Mouse (Mus musculus) embryonic facial prominence, embryonic 10.5 days (tissue): ENCODE data around the gene Gja1. TPM values are rescaled to one million over a fixed set of nuclear protein-coding genes. Genes with fewer than 3 reads are reported as not detected.
"Not testable (repeated sequence)": the region's sequence is repeated elsewhere in the genome, so short reads cannot be mapped to it uniquely, and the experiment has no call there.

Source experiments
- DNase-seq: peaks from one replicate; pipeline ENCODE4 v3.0.0-alpha.2; 2017; ENCODE audit warnings: low spot score
- H3K27ac ChIP-seq: fragments of 300-500 bp; sonication (generic); replicated peaks from 2 replicates; pipeline ENCODE4 v1.5.1; 2016; ENCODE audit warnings: mild to moderate bottlenecking
- H3K27me3 ChIP-seq: fragments of 300-500 bp; sonication (generic); replicated peaks from 2 replicates; pipeline ENCODE4 v1.6.1; 2016; ENCODE audit warnings: low read depth, mild to moderate bottlenecking; ENCODE audit not compliant: poor library complexity, severe bottlenecking
- H3K36me3 ChIP-seq: fragments of 300-500 bp; sonication (generic); replicated peaks from 2 replicates; pipeline ENCODE4 v1.6.1; 2016; ENCODE audit warnings: mild to moderate bottlenecking, moderate library complexity
- H3K4me1 ChIP-seq: fragments of 300-500 bp; sonication (generic); 2 replicates; pipeline ENCODE4 v1.6.1; 2016
- H3K4me3 ChIP-seq: fragments of 300-500 bp; sonication (generic); 2 replicates; pipeline ENCODE4 v1.5.1; 2016; ENCODE audit warnings: mild to moderate bottlenecking, moderate library complexity
- H3K9me3 ChIP-seq: fragments of 300-500 bp; sonication (generic); 2 replicates; pipeline ENCODE4 v1.6.1; 2016; ENCODE audit warnings: mild to moderate bottlenecking
- WGBS: fragments of 180-500 bp; shearing (Covaris S2); methylation state at CpG from one replicate; pipeline ENCODE4 v1.1.7; 2016; 5-methylcytosine and 5-hydroxymethylcytosine counted together
- polyA plus RNA-seq: library from polyadenylated mRNA; unstranded; fragments of >200 nt; fragmentation: Nextera tagmentation; extraction: Ambion mirVana; gene quantifications from 2 replicates; pipeline ENCODE4 v1.2.1, GENCODE M21; 2016

Gene Gja1
- polyA plus RNA-seq, 1 experiment from 2014 or later: 253 TPM

DNA sequence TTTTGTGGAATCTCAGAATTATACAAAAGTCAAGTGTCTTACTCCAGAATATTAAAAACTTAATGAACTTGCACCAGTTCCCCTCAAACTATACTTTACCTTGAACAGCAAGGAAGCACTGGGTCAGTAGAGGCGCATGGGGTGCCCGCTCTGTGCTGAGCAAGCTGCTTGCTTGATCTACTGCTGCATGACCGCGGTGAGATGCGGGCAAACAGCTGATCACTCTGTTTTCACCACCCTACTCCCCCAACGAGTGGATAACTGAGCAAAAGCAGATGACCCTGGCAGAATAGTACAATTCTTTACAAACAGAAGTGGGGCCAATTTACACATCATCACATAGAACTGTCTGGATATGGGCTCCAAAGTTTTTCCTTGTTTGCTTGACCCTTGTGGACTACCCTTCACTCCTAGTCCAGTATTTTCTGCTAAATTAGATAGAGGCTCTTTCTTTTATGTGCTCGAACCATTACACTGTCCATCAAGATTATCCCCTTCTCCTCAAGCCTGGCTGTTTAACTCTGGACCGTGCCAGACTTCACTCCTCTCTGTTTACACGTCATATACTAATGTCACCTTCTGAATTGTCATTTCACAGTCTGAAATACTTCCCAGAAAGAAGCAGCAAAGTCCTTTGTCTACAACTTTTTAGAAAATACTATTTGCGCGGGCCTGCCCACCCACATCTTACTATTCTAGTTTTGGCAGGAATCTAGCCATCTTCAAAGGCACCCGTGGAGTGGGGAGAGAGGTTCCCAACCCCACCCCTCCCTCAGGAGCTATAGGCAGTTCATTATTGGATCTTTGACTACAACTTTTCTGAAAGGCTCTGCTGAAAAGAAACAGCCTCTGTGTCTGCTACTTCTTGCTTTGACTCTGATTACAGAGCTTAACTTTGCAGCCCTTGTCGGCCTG is 8.3 kb downstream of the Gja1 start:
- no peaks in the 10 kb centered on the region for H3K9me3 ChIP-seq
- DNase-seq: no peak

DNA sequence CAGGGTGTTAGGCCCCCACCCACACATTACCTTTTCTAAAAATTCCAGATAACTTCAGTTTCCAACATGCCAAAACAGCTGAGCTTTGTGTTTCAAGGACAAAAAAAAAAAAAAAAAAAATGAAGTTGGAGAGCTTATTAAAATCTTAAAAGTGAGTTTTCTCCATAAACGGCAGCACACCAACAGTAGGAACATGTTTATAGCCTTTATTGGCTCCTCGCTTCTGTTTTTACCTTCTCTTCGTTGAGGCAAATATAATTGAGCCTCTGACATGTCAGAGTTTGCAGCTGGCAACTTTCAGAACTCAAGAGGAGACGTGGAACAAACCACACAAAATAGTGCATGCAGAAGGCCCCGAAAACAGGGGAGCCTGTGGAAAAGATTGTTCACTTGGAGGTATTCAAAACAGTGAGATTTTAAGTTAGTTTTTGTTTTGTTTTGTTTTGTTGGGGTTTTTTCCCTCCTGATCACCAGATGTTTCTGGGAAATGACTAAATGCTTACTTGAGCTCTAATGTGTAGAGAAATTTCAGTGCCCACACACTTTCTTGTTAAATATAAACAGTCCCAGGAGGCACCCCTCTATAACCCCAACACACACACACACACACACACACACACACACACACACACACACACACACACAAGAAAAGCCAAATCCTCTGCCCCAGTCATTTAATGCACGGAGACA is 16.1 kb downstream of the Gja1 start:
- Histone ChIP-seq H3K27ac (no peak overlapping the region), H3K4me3 (no peak overlapping the region), H3K27me3 (no peaks in the 10 kb centered on the region), H3K36me3 (peaks cover 34% of the 10 kb centered on the region), H3K9me3 (no peaks in the 10 kb centered on the region), H3K4me1 (no peaks in the 10 kb centered on the region)
- 74% methylated on average over 6 of the region's 6 CpGs for WGBS
- DNase-seq: no peak

More for the DNA sequence above, 8.3 kb downstream of the Gja1 start:
- Histone ChIP-seq H3K4me1 (peaks cover 10% of the 10 kb centered on the region), H3K27ac (no peak overlapping the region), H3K4me3 (no peak overlapping the region), H3K36me3 (peaks cover 92% of the 10 kb centered on the region), H3K27me3 (no peaks in the 10 kb centered on the region)
- WGBS: 84% methylated on average over 13 of the region's 13 CpGs

DNA sequence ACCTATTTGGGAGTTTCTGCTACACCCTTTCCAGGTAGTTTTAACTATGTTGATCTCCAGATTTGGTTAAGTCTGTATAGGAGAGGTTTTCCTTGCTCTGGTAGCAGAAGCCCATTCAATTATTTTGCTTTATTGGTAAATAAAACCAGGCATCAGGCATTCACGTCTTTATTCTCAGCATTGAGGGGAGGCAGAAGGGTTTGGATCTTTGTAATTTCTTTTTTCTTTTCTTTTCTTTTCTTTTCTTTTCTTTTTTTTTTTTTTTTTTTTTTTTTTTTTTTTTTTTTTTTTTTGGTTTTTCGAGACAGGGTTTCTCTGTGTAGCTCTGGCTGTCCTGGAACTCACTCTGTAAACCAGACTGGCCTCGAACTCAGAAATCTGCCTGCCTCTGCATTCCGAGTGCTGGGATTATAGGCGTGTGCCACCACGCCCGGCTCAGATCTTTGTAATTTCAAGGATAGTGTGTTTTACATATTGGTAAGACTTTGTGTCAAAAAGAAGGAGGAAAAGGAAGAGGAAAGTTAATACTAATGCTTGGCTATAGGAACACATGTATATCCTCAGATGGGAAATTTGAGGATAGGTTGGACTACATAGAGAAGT is 16.8 kb downstream of the Gja1 start:
- H3K27me3 ChIP-seq, H3K27ac ChIP-seq, H3K9me3 ChIP-seq, H3K4me3 ChIP-seq, DNase-seq, H3K4me1 ChIP-seq: not testable (repeated sequence)
- peaks cover 28% of the 10 kb centered on the region for H3K36me3 ChIP-seq
- 91% methylated on average over 7 of the region's 7 CpGs for WGBS

DNA sequence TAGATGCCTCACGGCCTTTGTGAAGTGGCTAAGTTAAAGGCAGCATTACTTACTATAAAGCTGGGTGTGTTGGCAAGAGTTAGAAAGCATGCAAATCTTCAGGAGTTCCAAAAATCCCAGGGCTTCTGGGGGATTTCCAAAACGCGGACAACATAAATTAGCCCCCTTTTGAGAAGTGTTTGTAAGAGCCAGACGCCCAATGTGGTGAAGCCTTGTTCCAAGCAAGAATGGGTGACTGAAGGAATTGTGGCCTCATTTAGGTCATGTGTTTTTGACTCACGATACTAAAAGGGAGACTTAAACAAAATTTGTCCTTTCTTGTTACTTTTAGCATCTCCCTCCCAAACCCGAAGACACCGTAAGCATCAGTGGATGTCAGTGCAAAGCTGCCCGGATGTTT is 20.7 kb downstream of the Gja1 start:
- DNase-seq: no peak
- Histone ChIP-seq H3K27me3 (no peaks in the 10 kb centered on the region), H3K4me1 (no peaks in the 10 kb centered on the region), H3K36me3 (no peaks in the 10 kb centered on the region), H3K4me3 (no peak overlapping the region), H3K27ac (no peak overlapping the region), H3K9me3 (no peaks in the 10 kb centered on the region)
- WGBS: 87% methylated on average over 8 of the region's 8 CpGs

DNA sequence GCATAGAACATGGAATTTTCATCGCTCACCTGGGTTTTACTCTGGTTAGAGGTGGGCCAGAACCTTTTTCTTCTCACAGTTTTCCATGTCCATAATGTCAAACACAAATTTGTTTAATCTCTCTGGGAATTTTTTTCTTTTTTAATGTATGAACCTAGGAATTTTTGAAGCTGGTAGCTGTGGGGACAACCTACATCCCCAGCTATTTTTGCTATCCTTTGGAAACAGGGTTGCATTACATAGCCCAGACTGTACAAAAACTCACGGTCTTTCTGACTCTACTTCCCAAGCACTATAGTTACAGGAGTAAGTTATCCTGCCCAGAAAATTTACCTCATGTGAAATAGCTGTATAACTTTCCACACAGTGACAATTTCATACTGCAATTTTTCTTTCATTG is 21.2 kb downstream of the Gja1 start:
- Histone ChIP-seq H3K4me3 (no peak overlapping the region), H3K27me3 (no peaks in the 10 kb centered on the region), H3K4me1 (no peaks in the 10 kb centered on the region), H3K36me3 (no peaks in the 10 kb centered on the region), H3K27ac (no peak overlapping the region), H3K9me3 (no peaks in the 10 kb centered on the region)
- 93% methylated on average over 2 of the region's 2 CpGs for WGBS
- DNase-seq: no peak

DNA sequence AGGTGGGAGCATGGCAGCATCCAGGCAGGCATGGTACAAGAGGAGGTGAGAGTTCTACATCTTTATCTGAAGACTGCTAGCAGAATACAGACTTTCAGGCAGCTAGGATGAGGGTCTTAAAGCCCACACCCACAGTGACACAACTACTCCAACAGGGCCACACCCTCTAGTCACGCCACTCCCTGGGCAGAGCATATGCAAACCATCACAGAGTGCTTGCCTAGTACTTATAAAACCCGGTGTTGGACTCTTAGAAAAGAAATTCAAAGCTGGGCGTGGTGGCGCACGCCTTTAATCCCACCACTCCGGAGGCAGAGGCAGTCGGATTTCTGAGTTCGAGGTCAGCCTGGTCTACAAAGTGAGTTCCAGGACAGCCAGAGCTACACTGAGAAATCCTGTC is 24.3 kb downstream of the Gja1 start:
- 93% methylated on average over 8 of the region's 8 CpGs for WGBS

DNA sequence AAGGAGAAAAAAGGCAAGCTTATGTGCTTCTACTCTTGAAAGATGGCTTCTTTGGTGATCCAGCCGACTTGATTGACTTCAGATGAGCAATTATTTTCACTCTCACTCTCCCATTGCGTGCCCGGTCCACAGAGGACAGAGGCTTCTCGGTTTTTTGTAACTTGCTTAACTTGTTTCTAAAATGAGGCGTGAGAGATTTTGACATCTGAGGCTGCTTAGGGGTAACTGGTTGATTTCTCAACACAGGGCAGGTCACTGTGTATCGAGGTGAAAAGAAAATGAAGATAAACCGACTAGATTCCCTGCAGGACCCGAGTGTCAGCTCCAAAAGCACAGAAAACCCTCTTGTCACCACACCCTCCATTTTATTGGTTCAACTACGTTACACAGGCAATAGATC is 28.8 kb downstream of the Gja1 start:
- Histone ChIP-seq H3K27ac (no peak overlapping the region), H3K27me3 (no peaks in the 10 kb centered on the region), H3K9me3 (no peaks in the 10 kb centered on the region), H3K4me1 (no peaks in the 10 kb centered on the region), H3K36me3 (no peaks in the 10 kb centered on the region), H3K4me3 (no peak overlapping the region)
- WGBS: 77% methylated on average over 9 of the region's 9 CpGs
- DNase-seq: no peak

More for the DNA sequence above, 24.3 kb downstream of the Gja1 start:
- H3K4me1 ChIP-seq, DNase-seq, H3K36me3 ChIP-seq, H3K27me3 ChIP-seq, H3K27ac ChIP-seq, H3K9me3 ChIP-seq, H3K4me3 ChIP-seq: not testable (repeated sequence)

DNA sequence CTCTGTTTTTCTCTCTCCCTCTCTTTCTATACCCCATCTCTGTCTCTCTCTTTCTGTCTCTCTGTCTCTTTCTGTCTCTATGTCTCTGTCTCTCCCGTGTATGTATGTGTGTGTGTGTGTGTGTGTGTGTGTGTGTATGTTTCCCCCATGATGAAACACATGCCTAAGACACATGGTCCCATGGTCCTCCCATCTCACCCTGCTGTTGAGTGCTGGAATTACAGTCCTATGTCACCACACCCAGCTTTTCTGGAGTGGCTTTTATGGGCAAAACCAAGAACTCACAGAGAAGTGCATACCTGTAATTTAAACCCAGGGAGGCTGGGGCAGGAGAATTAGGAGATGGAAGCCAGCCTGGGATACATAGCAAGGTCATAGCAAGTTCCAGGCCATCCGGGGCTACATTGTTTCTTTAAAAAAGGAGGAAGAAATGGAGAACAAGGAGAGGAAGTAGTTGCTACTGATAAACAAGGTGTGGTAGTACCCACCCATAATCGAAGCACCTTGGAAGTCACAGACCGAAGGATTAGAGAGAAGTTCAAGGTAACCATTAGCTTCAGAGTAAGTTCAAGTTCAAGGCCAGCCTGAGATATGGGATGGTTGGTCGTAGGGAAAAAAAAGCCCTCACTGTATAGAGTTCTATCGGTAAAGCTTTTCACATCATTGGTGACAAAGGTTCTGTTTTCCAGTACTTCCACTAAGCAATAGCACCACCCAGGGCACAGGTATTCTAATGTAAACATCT is 29.4 kb downstream of the Gja1 start:
- H3K4me3 ChIP-seq: no peak overlapping the region
- no peaks in the 10 kb centered on the region for H3K36me3 ChIP-seq
- 87% methylated on average over 6 of the region's 6 CpGs for WGBS
- H3K9me3 ChIP-seq: no peaks in the 10 kb centered on the region
- no peak overlapping the region for H3K27ac ChIP-seq
- H3K4me1 ChIP-seq: no peaks in the 10 kb centered on the region
- H3K27me3 ChIP-seq: no peaks in the 10 kb centered on the region
- no peak for DNase-seq

DNA sequence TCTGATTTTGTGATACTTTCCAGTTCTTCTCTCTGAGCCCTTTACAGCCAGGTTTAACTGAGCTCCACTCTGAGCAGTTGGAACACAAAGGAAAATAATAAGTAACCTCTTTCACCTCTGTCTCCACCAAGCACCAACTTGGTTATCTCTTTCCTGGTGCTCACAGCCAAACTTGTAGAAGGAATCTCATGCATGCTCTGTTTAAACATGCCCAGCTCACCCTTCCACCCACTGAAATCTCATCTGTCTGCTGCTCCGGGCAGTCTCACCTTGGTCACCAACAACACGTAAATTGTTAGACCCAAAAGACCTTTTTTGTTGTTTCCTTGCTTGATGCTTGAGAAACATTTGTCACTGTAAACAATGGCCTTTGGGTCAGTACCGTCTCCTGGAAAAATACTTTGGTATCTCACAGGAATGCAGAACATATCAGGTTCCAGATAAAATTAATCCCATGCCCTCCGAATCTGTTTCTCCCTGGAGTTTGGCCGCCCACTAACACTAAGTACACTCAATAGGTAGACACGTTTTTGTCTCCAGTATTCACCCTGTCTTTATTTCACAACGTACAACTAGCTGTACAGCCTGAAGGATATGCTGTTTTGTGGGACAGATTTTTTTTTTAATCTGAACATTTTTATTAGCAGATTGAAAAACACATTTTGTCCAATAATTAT is 38.9 kb downstream of the Gja1 start:
- no peak overlapping the region for H3K27ac ChIP-seq
- WGBS: 69% methylated on average over 7 of the region's 7 CpGs
- H3K4me1 ChIP-seq: peaks cover 11% of the 10 kb centered on the region; the same call in 1 of the 2 replicates
- no peaks in the 10 kb centered on the region for H3K9me3 ChIP-seq
- no peak overlapping the region for H3K4me3 ChIP-seq
- DNase-seq: no peak
- no peaks in the 10 kb centered on the region for H3K27me3 ChIP-seq
- no peaks in the 10 kb centered on the region for H3K36me3 ChIP-seq

DNA sequence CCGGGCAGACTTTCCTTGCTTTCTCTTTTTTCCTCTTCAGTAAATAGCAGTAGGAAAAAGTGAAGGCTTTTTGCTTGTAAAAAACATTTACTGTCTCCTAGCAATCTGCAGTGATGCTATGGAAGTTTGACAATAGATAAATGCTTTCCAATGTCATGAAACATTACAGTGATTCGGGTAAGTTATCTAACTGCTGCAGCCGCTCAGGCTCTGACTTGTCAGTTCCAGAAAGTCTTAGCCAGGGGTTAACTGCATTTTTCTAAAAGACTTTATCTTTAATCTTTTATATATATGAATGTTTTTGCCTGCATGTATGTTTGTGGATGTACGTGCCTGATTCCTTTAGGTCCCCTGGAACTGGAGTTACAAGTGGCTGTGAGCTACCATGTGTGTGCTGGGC is 45.4 kb downstream of the Gja1 start:
- H3K4me1 ChIP-seq: peaks cover 22% of the 10 kb centered on the region
- 87% methylated on average over 4 of the region's 4 CpGs for WGBS

DNA sequence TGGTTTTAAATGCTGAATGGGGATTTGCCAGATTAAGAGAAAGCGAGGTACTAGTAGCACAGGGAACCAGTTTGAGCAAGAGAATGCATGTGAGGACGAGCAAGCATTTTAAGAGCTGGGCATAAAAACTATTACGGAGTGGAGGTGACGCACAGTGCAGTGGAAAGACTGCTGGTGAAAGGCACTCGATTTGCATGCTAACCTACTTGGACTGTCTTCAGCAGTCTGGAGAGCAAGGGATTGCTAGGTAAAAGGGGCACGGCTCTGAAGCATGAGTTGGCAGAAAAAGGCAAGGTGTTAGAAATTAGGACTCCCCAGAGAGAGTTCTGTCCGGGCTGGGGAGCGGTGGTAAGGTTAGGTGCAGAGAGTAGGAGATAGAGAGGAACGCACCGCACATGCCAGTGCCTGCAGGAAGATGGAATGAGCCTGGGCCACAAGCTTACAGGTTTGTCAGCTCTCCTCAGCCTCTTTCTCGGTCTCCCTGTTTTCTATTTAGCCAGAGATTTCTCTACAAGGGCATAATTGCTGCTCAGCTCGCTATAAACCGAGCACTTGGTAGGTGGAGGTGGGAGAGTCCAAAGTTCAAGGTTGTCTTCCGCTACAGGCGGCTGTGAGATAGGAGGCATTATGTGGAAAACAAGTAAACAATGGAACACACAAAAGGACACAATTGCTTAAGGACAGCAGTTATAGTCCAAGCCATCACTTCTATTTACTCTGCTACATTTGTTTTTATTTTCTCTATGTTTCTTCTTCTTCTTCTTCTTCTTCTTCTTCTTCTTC is 48.1 kb downstream of the Gja1 start:
- WGBS: 81% methylated on average over 15 of the region's 15 CpGs
- no peaks in the 10 kb centered on the region for H3K27me3 ChIP-seq
- H3K36me3 ChIP-seq: no peaks in the 10 kb centered on the region
- H3K4me3 ChIP-seq: no peak overlapping the region
- no peaks in the 10 kb centered on the region for H3K9me3 ChIP-seq
- DNase-seq: no peak
- H3K27ac ChIP-seq: peak overlapping the region; percentile 7
- peaks cover 20% of the 10 kb centered on the region for H3K4me1 ChIP-seq

More for the DNA sequence above, 45.4 kb downstream of the Gja1 start:
- no peak overlapping the region for H3K27ac ChIP-seq
- no peak overlapping the region for H3K4me3 ChIP-seq
- H3K36me3 ChIP-seq: no peaks in the 10 kb centered on the region
- DNase-seq: no peak
- no peaks in the 10 kb centered on the region for H3K27me3 ChIP-seq
- no peaks in the 10 kb centered on the region for H3K9me3 ChIP-seq
